Mouse (Mus musculus) embryonic fibroblast, embryonic 13.5 days (primary cell): Measurements from ENCODE around the gene Ces3a.

Experiments
- CTCF ChIP-seq: IDR thresholded peaks from 2 replicates; pipeline ENCODE4 v1.5.1; 2011; ENCODE audit warnings: mild to moderate bottlenecking, control low read depth, low read length, moderate library complexity, borderline replicate concordance; ENCODE audit not compliant: insufficient read depth
- POLR2A ChIP-seq: IDR thresholded peaks from 2 replicates; pipeline ENCODE4 v1.6.1; 2011; ENCODE audit warnings: low read depth, mild to moderate bottlenecking, control low read depth, low read length, moderate library complexity

- TF ChIP-seq CTCF (no peak), POLR2A (no peak)
These were observed at the start of gene Ces3a for GRCm38 (mm10) chr8:105048371-105048854.
